Mouse (Mus musculus) gastrocnemius, postnatal 14 days (tissue): ENCODE measurements around the gene Hey2. TPM values are rescaled to one million over a fixed set of nuclear protein-coding genes. Genes with fewer than 3 reads are reported as not detected.

Source experiments
- DNase-seq: peaks from one replicate; pipeline ENCODE4 v3.0.0; 2021; ENCODE audit warnings: mixed read lengths
- intact Hi-C: fragments of 180-260 bp; cut with DNase I; formaldehyde crosslinking; loops from one replicate; pipeline ENCODE4 v1.15.1; 2025; ENCODE audit warnings: low total_unique reads
- total RNA-seq, 2 experiments: library from RNA; stranded (reverse); gene quantifications; 2 replicates each; pipeline ENCODE4 v1.2.3; 2021

Gene Hey2
- total RNA-seq, 2 experiments from 2014 or later: 0.73 to 1.0 TPM

- intact Hi-C loops: no loop called here
- DNase-seq: no peak
Measured at GRCm38 (mm10) chr10:30796469-30797261, 45.9 kb downstream of the Hey2 start.

GRCm38 (mm10) chr10:30791016-30791415, 51.6 kb downstream of the Hey2 start:
- intact Hi-C loops: no loop called here
- DNase-seq: no peak

GRCm38 (mm10) chr10:30789521-30789920, 53.1 kb downstream of the Hey2 start:
- no peak for DNase-seq
- intact Hi-C loops: no loop called here

GRCm38 (mm10) chr10:30788340-30788721, 54.3 kb downstream of the Hey2 start:
- intact Hi-C loops: no loop called here

GRCm38 (mm10) chr10:30787684-30788339, 54.8 kb downstream of the Hey2 start:
- no peak for DNase-seq
- intact Hi-C loops: no loop called here

More at GRCm38 (mm10) chr10:30788340-30788721, 54.3 kb downstream of the Hey2 start:
- no peak for DNase-seq

GRCm38 (mm10) chr10:30786103-30786754, 56.4 kb downstream of the Hey2 start:
- intact Hi-C loops: no loop called here
- no peak for DNase-seq

Other genes starting within 250 kb of the Hey2 start
- 1 to 10 TPM; 3.6 to 4.0 TPM for gene Trmt11, start 242.1 kb downstream of the Hey2 start, total RNA-seq
- gene Hint3, start 213.2 kb downstream of the Hey2 start, total RNA-seq: 10 to 100 TPM; 38.1 to 44.6 TPM
- gene Ncoa7, start 39.5 kb downstream of the Hey2 start, total RNA-seq: 1 to 10 TPM; 4.9 to 5.2 TPM